Mouse (Mus musculus): ENCODE results near the gene Rccd1.

Gene Rccd1

DNA sequence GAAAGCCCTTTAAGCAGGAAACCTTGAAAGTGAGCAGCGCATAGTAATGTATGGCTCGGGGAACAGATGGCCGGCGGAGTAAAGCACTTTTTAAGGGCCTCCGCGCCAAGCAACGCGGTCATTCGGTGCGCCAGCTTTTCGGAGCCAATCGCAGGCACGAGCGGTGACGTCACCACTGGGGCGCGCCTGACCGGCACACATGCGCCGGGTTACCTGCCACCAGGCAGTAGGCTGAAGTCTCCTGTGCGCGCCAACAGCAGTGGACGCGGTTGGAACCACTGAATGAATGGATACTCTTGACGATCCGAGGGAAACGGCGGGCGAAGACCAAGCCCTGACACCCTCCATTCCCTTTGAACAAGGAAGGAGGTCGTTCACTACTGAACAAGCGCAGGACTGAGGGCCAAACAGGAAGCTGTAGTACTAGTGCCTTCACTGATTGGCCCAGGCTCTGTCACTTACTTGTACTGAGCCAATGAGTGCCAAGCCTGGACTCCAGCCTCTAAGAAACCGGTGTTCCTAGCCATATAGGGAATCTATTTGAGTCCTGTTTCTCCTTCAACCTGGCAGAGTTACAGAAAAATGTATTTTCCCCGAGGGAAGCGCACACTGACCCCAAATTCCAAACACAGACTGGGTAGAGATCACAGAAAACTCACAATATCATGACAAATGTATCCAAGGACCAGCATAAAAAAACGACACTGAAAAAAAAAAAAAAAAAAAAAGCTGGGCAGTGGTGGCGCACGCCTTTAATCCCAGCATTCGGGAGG, at the start of gene Rccd1:
TSS of gene Rccd1 (minus strand) at position 412 of the 773 bp plus-strand sequence.
- peak; percentile 98 to 99 for DNase-seq

GRCm38 (mm10) chr7:80373850-80374249, 49.6 kb upstream of the Rccd1 start:
- peak; percentile 61 for DNase-seq

GRCm38 (mm10) chr7:80373352-80373751, 49.1 kb upstream of the Rccd1 start:
- no peak for DNase-seq

DNA sequence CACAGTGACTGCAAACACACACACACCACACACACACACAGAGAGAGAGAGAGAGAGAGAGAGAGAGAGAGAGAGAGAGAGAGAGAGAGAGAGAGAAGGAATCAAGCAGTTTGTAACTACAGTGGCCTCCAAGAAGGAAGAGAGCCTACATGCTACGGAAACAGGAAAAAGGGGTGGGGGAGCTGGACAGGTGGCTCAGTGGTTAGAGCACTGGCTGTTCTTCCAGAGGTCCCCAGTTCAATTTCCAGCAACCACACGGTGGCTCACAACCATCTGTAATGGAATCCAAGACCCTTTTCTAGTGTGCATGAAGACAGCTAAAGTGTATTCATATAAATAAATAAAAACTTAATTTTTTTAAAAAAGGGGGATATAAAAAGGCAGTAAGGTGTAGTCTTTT, 48.4 kb upstream of the Rccd1 start:
- DNase-seq, result no peak

GRCm38 (mm10) chr7:80372166-80372565, 47.9 kb upstream of the Rccd1 start:
- no peak for DNase-seq

DNA sequence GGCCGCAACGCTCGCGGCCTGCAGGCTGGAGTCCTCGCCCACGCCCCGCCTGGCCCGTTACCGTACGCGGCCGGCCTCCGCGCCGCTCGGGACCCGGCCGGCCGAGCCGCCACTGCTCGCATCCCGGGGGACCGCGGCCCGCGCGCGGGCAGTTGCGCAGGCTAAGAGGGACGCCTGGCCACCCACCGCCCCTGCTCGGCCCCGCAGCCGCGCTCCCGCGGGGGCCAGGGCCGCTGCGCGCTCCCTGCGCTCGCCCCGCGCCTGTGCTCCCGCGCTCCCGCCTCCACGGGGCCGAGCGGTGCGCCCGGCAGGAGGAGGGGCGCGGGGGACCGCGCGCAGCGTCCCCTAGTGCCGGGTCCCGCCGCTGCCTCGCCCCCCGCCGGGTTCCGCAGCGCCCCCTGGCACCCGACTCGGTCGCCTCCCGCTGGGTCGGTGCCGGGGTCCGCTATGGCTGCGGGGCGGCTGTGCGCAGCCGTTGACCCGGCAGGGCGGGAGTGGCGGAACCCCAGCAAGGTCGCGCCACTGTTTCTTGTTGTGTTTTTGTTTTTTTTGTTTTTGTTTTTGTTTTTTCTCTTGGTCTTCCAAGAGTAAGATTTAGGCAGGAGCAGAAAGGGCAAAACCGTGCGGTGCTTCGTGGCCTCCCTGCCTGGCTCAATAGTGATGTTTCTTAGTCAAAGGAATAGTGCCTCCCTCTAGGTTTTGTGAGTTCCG, 46.9 kb upstream of the Rccd1 start, which contains the start of gene Man2a2:
TSS of gene Man2a2 (minus strand) at position 335 of the 711 bp plus-strand sequence.
- peak; percentile 83 to 84 for DNase-seq

DNA sequence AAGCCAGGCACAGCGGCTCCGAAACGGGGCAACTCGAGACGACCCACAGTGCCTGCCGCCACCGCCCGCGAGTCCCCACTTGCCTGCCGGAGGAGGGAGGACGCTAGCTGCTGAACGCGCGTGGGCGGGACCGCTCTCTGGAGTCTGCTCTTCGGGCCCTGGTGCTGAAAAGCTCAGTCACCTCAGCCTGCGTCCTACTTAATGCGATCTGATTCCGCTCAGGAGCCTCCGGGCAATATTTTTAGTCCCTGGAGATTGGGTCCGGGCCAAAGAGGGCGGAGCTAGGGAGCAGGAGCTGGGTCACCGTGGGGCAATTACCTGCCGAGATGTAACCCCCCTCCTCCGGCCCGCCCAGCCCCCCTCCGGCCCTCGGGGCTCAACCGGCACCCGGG, 46.4 kb upstream of the Rccd1 start:
- DNase-seq, result peak; percentile 85 to 89

DNA sequence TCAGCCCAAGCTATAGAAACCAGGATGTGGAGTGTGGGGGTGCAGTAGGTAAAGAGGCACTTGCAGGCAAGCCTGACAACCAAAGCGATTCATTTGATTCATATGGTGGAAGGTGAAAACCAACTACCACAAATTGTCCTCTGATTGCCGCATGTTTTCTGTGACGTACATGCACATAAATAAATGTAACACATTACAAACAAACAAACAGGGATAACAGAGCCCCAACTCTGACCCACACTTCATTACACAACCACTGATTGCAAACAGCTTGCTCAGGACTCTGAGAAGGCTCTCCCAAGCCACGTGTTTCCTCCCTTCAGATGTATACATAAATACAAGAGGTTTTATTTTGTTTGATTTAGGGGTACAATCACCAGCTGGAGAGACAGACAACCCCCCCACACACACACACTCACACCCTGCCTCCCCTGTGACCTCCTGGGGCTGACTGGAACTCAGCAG, 45.7 kb upstream of the Rccd1 start:
- no peak for DNase-seq

- peak in 1 of 2 experiments; percentile 39 for DNase-seq
Observed at GRCm38 (mm10) chr7:80369461-80369860, 45.2 kb upstream of the Rccd1 start.

- DNase-seq, result no peak
Observed at GRCm38 (mm10) chr7:80368635-80369421, 44.6 kb upstream of the Rccd1 start.

GRCm38 (mm10) chr7:80368009-80368408, 43.8 kb upstream of the Rccd1 start:
- DNase-seq, result no peak

DNA sequence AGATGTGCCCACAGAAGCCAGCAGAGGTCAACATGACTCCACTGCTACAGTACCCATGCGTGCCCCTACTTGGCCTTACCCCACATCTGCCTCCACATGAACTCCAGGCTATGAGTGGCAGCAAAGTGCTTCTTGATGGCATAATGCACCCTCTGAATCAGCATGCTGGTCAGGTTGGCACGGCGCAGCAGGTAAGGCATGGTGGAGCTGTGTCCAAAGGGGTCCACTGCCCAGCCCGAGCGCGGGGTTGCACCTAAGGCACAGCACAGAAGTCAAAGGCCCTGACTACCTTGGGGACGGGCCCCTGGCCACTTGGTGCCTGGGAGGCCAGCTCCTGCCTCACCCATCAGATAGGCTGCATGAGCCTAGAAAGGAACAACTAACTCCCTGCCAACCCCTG, 43.0 kb upstream of the Rccd1 start:
- DNase-seq, result no peak

GRCm38 (mm10) chr7:80365759-80366158, 41.5 kb upstream of the Rccd1 start:
- DNase-seq, result no peak

GRCm38 (mm10) chr7:80360435-80360834, 36.2 kb upstream of the Rccd1 start:
- DNase-seq, result no peak

- no peak for DNase-seq
Observed at GRCm38 (mm10) chr7:80358039-80358438, 33.8 kb upstream of the Rccd1 start.

DNA sequence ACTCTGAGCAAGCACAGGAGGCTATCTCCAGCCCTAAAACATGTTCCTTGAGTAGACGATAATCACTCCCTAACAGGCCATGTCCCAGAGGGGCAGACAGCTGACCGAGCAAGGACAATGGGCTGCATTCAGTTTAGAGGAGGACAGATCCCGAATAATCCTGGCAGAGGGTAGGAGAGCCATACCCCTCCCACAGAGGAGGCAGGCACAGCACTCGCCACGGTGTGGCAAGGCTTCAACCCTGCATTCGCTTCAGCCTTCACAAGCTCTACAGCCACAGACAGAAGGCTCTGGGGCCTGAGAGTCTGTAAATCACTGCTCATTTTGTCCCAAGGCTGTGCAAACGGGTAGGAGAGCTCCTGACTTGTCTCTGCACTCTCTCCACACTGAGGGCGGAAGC, 32.9 kb upstream of the Rccd1 start:
- peak in 1 of 2 experiments; percentile 46 for DNase-seq

DNA sequence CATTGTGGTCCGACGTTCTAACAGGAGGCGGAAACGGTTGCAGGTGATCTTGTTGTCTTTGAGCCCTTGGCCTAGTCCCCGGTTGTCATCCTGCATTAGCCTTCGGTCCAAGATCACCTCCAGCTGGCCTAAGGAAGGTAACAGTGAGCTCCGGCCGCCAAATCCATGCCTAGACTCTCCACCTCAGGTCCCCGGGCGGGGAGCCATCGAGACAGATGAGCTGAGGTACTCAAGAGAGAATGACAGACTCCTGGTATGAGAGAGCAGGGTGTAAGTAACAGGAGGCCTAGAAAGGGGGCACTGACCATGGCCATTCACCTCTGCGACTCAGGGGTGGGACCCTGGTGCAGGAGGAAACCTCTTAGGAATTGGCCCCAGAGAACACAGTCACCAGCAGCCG, 32.1 kb upstream of the Rccd1 start:
- DNase-seq, result peak; percentile 42

- DNase-seq, result no peak
Observed at GRCm38 (mm10) chr7:80352920-80353319, 28.7 kb upstream of the Rccd1 start.

GRCm38 (mm10) chr7:80350808-80351207, 26.6 kb upstream of the Rccd1 start:
- no peak for DNase-seq

DNA sequence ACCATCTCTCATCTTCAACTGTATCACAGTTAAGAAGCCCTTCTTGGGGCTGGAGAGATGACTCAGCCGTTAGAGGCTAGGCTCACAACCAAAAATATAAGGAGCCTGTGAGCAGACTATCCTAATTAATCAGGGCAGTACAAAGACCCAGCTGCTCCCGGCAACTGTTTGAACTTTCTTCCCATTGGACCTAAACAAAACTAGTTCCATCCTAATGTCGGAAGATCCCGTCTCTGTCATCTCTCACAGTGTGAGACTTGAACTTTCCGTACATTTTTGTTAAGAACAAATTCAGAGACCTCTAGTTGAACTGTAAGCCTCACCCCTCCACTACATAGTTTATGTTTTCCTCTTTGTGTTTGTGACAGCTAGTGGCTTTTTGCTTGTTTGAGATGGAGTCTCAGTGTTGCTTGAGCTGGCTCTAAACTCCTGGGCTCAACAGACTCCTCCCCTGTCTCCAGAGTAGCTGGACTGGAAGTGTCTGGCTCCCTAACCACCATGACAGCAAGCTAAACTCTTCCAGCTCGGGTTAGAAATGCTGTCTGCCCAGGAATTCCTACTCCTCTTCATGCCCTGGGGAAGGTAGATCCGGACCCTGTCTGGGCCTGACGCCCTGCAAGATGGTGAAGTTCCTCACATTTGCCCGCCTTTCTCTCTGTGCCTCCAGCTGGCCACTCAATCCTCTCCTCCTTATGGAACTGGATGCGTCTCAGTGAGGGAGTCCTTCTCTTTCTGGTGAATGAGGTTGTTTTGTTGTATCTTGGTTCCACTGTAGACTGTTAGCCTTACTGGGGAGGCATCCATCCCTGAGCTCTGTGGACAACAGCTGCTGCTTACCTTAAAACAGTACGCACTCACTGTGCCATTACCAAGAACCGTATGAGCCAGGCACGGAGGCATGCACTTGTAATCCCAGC, 23.7 kb upstream of the Rccd1 start:
- no peak for DNase-seq

DNA sequence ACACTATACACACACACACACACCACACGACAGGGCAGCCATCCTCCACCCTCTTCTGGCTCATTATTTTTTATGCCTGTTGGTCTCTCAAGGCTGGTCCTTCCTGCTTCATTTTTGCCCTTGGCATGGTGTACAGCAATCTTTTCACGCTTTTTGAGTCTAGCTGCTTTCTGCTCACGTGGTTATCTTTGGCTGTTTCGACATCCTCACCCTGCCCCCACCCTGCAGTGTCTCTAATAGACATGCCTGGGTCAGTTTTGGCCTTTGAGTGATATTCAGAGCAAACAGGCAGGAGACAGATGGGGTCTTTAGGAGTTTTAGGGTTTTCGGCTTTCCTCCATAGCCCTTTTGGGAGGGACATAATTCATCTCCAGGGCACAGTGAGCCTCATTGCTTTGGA, 22.6 kb upstream of the Rccd1 start:
- peak in 1 of 2 experiments; percentile 48 for DNase-seq

DNA sequence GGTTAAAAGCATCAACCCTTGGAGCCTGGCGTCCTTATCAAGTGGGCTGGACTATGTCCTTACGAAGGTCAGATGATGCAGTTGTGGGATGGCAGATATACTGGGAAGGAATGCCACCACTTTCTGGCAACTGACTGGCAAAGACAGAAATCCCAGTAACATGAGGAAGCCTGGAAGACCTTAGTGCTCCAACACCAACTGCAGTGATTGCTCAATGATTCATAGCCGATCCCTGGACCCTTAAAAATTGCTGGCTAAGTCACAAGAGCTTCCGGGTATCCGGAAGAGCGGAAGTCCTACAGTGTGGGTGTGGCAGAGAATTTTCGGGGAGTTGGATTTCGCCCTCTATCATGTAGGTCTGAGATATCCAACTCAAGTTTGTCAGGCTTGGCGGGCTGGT, 21.9 kb upstream of the Rccd1 start:
- no peak for DNase-seq

Data from cerebellum, postnatal 10 days (tissue).